Mouse (Mus musculus) stomach, postnatal 0 days (tissue): Measurements from ENCODE around the gene Baz1a. TPM values are rescaled to one million over a fixed set of nuclear protein-coding genes. Genes with fewer than 3 reads are reported as not detected.

Source experiments
- ATAC-seq: fragments of 200-750 bp; cut with Nextera tagmentation; 2 replicates; pipeline ENCODE4 v1.8.0; 2017; ENCODE audit not compliant: low FRiP score, low TSS enrichment
- DNase-seq: peaks from one replicate; pipeline ENCODE4 v3.0.0-alpha.2; 2016; ENCODE audit warnings: low spot score
- H3K27ac ChIP-seq: fragments of 300-500 bp; sonication (generic); replicated peaks from 2 replicates; pipeline ENCODE4 v1.5.1; 2014; ENCODE audit warnings: mild to moderate bottlenecking, control low read depth
- H3K27me3 ChIP-seq: fragments of 300-500 bp; sonication (generic); 2 replicates; pipeline ENCODE4 v1.6.1; 2014; ENCODE audit warnings: low read length; ENCODE audit not compliant: control insufficient read depth, insufficient read depth
- H3K36me3 ChIP-seq: fragments of 300-500 bp; sonication (generic); 2 replicates; pipeline ENCODE4 v1.6.1; 2014; ENCODE audit warnings: low read length, mixed read lengths; ENCODE audit not compliant: control insufficient read depth, insufficient read depth
- H3K4me1 ChIP-seq: fragments of 300-500 bp; sonication (generic); replicated peaks from 2 replicates; pipeline ENCODE4 v1.6.1; 2014; ENCODE audit warnings: antibody characterized with exemption; ENCODE audit not compliant: control insufficient read depth, insufficient read depth
- H3K4me2 ChIP-seq: fragments of 300-500 bp; sonication (generic); replicated peaks from 2 replicates; pipeline ENCODE4 v1.6.1; 2014; ENCODE audit warnings: low read depth, mild to moderate bottlenecking, control low read depth, moderate library complexity
- H3K4me3 ChIP-seq: fragments of 300-500 bp; sonication (generic); 2 replicates; pipeline ENCODE4 v1.5.1; 2014; ENCODE audit warnings: low read depth, low read length, control low read depth
- H3K9ac ChIP-seq: fragments of 300-500 bp; sonication (generic); 2 replicates; pipeline ENCODE4 v1.6.1; 2014; ENCODE audit warnings: mild to moderate bottlenecking, low read length, control low read depth, mixed read lengths
- H3K9me3 ChIP-seq: fragments of 300-500 bp; sonication (generic); 2 replicates; pipeline ENCODE4 v1.6.1; 2016; ENCODE audit warnings: low read length; ENCODE audit not compliant: control insufficient read depth
- CTCF ChIP-seq: IDR thresholded peaks from 2 replicates; pipeline ENCODE4 v1.5.1; 2016; ENCODE audit warnings: antibody characterized with exemption, low read depth, mild to moderate bottlenecking, moderate library complexity
- EP300 ChIP-seq: optimal IDR thresholded peaks from 2 replicates; pipeline ENCODE3; 2016; ENCODE audit warnings: antibody characterized with exemption
- WGBS: fragments of 180-500 bp; shearing (Covaris S2); extraction: QIAGEN DNeasy Blood & Tissue Kit; methylation state at CpG from one replicate; pipeline ENCODE4 v1.1.7; 2014; 5-methylcytosine and 5-hydroxymethylcytosine counted together
- polyA plus RNA-seq: library from polyadenylated mRNA; unstranded; fragments of >200 nt; fragmentation: Nextera tagmentation; extraction: Ambion mirVana; gene quantifications from 2 replicates; pipeline ENCODE4 v1.2.1, GENCODE M21; 2015

Gene Baz1a
- polyA plus RNA-seq, 1 experiment from 2014 or later: 14.0 TPM

DNA sequence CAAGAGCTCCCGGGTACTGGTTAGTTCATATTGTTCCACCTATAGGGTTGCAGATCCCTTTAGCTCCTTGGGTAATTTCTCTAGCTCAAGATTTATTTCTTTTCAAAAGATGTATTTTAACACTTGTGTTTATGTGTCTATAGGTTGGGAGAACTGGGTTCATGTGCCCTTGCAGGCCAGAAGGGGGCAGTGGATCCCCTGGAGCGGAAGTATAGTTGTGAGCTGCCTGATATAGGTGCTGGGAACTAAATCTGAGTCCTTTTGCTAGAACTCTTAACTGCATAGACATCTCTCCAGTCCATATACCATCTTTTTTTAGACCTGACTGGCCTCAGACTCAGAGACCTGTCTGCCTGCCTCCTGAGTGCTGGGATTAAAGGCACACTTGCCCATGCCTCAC is 123.7 kb downstream of the Baz1a start:
- Histone ChIP-seq H3K9me3 (no peaks in the 10 kb centered on the region), H3K4me2 (no peak overlapping the region), H3K36me3 (no peaks in the 10 kb centered on the region), H3K4me1 (no peaks in the 10 kb centered on the region), H3K27ac (no peak overlapping the region), H3K9ac (no peak overlapping the region), H3K27me3 (no peaks in the 10 kb centered on the region), H3K4me3 (no peak overlapping the region)
- no peak for TF ChIP-seq EP300
- peak; percentile 28 for TF ChIP-seq CTCF
- no peak for ATAC-seq
- WGBS: 91% methylated on average over 2 of the region's 2 CpGs
- DNase-seq: no peak

DNA sequence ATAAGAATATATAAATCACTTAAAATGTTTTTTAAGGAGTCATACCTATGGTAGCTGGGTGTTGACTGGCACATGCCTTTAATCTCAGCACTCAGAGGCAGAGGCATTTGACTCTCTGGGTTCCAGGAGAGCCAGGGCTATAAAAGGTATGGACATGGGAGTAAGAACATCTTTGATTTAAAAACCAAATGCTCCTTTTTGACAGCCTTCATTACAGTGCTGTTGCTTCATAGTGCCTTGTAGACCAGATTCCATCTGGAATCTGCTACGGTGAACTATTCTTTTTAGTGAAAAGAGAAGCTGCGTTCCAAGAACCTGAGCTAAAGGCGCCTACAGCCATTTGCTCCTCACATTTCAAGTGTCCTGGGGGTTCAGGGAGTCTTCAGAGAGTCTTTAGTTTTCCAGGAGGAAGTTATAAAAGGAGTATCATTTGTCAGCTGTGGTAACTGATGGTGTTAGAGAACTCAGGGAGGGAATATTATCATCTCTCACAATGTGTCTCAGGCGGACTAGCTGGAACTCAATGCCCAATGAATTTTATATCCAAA is 126.5 kb downstream of the Baz1a start:
- Histone ChIP-seq H3K4me1 (no peaks in the 10 kb centered on the region), H3K4me2 (no peak overlapping the region), H3K4me3 (no peak overlapping the region), H3K27ac (no peak overlapping the region), H3K9me3 (no peaks in the 10 kb centered on the region), H3K27me3 (no peaks in the 10 kb centered on the region), H3K36me3 (no peaks in the 10 kb centered on the region), H3K9ac (no peak overlapping the region)
- 69% methylated on average over 4 of the region's 4 CpGs for WGBS
- ATAC-seq: no peak
- TF ChIP-seq EP300 (no peak), CTCF (no peak)
- no peak for DNase-seq

DNA sequence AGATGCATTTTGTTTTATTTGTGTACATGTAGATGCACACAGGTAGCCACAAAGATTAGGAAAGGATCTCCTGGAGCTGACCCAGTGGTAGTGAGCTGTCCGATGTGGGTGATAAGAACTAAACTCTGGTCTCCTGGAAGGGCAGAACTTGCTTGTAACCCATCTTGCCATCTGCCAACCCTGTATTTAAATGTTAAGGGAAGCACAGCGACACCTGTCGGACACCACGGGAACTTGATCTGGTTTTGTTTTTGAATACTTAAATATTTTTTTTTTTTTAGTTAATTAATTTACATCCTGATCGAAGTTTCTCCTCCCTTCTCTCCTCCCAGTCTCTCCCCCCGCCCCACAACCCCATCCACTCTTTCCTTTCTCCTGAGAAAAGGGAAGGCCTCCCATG is 134.5 kb downstream of the Baz1a start:
- ATAC-seq: no peak
- peak; percentile 75 for DNase-seq
- H3K4me2 ChIP-seq: no peak overlapping the region

DNA sequence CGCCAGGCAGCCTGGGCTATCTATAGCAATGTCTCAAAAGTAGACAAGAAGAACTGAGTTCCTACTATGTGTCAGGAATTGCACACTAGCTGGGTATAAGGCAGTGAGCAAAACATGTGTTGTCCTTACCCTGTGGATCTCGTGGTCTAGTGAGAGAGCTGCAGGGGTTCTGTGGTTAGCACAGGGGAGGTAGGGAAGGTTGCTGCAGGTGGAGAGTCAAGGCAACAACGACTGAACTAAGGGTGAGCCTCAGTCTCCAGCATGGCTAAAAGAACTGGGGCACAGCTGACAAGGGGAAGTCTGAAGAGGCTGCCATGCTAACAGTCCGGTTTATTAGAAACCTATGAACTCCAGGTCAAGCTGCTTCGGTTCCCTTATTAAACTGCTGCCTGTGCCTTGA is 134.9 kb downstream of the Baz1a start:
- ATAC-seq: no peak
- no peak overlapping the region for H3K4me2 ChIP-seq
- WGBS: 75% methylated on average over 5 of the region's 5 CpGs

More for the DNA sequence above, 134.5 kb downstream of the Baz1a start:
- H3K9me3 ChIP-seq: no peaks in the 10 kb centered on the region
- H3K27ac ChIP-seq: no peak overlapping the region
- H3K36me3 ChIP-seq: no peaks in the 10 kb centered on the region
- no peak overlapping the region for H3K9ac ChIP-seq
- H3K27me3 ChIP-seq: no peaks in the 10 kb centered on the region
- H3K4me1 ChIP-seq: no peaks in the 10 kb centered on the region
- TF ChIP-seq CTCF (peak; percentile 82), EP300 (no peak)
- WGBS: 7% methylated on average over 6 of the region's 6 CpGs
- H3K4me3 ChIP-seq: no peak overlapping the region

DNA sequence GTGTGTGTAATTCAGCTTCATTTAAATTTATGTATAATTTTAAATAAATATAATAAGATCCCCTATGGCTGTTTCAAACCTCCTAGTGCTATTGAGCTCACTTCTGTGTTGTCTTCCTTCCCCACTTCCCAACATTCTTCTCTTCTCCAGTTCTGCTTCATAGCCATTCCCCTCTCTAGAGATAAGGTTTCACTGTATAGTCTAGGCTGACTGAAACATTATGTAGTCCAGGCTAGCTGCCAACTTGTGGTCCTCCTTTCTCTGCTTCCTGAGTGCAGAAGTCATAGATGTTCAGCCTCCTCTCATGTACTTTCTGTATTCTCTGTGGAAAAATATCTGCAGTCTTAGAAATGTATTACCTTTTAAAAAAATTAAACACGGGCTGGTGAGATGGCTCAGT is 136.3 kb downstream of the Baz1a start:
- no peak overlapping the region for H3K4me3 ChIP-seq
- no peaks in the 10 kb centered on the region for H3K27me3 ChIP-seq
- H3K36me3 ChIP-seq: no peaks in the 10 kb centered on the region
- no peak overlapping the region for H3K9ac ChIP-seq
- DNase-seq (no peak), ATAC-seq (no peak)
- WGBS: 88% methylated on average over 1 of the region's 1 CpGs
- no peaks in the 10 kb centered on the region for H3K9me3 ChIP-seq
- no peaks in the 10 kb centered on the region for H3K4me1 ChIP-seq
- TF ChIP-seq EP300 (no peak), CTCF (no peak)
- no peak overlapping the region for H3K4me2 ChIP-seq
- H3K27ac ChIP-seq: no peak overlapping the region

More for the DNA sequence above, 134.9 kb downstream of the Baz1a start:
- H3K4me3 ChIP-seq: no peak overlapping the region
- no peaks in the 10 kb centered on the region for H3K27me3 ChIP-seq
- H3K27ac ChIP-seq: no peak overlapping the region
- H3K9me3 ChIP-seq: no peaks in the 10 kb centered on the region
- H3K9ac ChIP-seq: no peak overlapping the region
- TF ChIP-seq CTCF (no peak), EP300 (no peak)
- no peaks in the 10 kb centered on the region for H3K4me1 ChIP-seq
- no peak for DNase-seq
- H3K36me3 ChIP-seq: no peaks in the 10 kb centered on the region

DNA sequence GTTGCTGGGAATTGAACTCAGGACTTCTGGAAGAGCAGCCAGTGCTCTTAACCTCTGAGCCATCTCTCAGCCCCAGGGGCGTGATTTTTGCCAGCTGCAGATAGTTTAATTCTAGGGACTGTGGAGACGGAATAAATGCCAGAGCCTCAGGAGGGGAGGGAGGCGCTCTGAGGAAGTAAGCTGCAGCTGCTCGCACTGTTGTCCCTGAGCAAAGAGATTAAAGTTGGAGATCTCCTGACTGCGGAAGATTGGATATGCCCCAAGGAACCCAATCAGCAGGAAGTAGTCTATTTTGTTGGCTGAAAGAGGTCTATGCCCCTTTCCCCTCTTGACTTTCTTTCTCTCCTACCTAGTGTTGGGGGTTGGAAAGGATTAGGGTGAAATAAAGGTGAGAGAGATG is 137.3 kb downstream of the Baz1a start:
- no peak for DNase-seq
- H3K9ac ChIP-seq: no peak overlapping the region
- no peak overlapping the region for H3K4me3 ChIP-seq
- no peak overlapping the region for H3K27ac ChIP-seq
- 28% methylated on average over 5 of the region's 5 CpGs for WGBS
- no peaks in the 10 kb centered on the region for H3K36me3 ChIP-seq
- no peak overlapping the region for H3K4me2 ChIP-seq
- no peaks in the 10 kb centered on the region for H3K4me1 ChIP-seq
- no peaks in the 10 kb centered on the region for H3K9me3 ChIP-seq
- TF ChIP-seq CTCF (no peak), EP300 (no peak)
- ATAC-seq: no peak
- H3K27me3 ChIP-seq: no peaks in the 10 kb centered on the region
